Mouse (Mus musculus) gastrocnemius, postnatal 25 days (tissue): ENCODE results near the gene Hoxc10. TPM values are rescaled to one million over a fixed set of nuclear protein-coding genes. Genes with fewer than 3 reads are reported as not detected.

Source experiments
- DNase-seq: peaks from one replicate; pipeline ENCODE4 v3.0.0; 2022
- total RNA-seq, 2 experiments: library from RNA; stranded (reverse); gene quantifications; 1 replicate in 1 of 2; 2 replicates in 1 of 2; pipeline ENCODE4 v1.2.3; 2021

The Hoxc10 gene
- total RNA-seq, 2 experiments from 2014 or later, result 61.5 to 69.5 TPM

DNA sequence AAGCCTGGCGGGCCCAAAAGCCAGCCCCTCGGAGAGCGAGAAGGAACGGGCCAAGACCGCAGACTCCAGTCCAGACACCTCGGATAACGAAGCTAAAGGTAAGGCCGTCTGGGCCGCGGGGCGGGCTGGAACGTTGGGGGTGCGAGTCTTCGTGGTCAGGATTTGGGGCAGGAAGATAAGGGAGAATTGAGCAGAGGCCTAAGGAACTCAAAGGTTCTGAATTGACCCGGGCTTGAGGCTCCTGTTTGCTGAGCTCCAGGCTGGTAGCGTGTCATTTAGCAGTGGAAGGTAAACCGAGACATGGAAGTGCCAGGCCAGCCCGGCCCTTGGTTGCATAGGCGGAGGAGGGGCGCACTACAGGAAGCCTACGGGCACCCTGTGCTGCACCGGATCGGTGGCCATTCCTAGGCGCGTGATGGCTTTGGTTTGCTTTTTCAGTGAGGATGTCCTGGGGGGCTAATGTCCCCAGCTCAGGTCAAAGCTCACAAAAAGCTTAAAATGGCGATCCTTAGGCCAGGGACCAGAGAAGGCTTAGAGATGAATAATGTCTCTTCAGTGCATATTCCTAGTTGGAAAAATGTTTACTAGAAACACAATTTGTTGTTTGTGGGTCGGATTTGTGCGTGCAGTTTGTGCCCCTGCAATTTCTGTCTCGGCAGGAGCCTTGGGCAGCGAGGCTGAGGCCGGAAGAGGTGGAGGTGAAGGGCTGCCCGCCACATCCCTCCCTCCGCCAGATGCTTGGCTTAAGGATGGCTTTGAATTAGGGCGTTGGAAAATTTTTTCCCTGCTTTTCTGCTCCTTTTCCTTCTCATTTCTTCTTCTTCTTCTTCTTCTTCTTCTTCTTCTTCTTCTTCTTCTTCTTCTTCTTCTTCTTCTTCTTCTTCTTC is 1.2 kb downstream of the Hoxc10 start:
- no peak for DNase-seq

- DNase-seq, result no peak
These were observed 2.7 kb downstream of the Hoxc10 start for GRCm38 (mm10) chr15:102969296-102969695.

DNA sequence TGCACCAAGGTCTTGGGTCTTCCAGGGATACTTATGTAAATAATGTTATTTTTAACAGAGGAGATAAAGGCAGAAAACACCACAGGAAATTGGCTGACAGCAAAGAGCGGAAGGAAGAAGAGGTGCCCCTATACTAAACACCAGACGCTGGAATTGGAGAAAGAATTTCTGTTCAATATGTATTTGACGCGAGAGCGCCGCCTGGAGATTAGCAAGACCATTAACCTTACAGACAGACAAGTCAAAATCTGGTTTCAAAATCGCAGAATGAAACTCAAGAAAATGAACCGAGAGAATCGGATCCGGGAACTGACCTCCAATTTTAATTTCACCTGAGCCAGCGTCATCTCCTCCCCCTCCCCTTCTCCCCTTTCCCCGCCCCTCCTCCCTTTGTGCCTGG is 4.1 kb downstream of the Hoxc10 start:
- no peak for DNase-seq

GRCm38 (mm10) chr15:102972254-102972653 is 5.7 kb downstream of the Hoxc10 start:
- peak; percentile 4 for DNase-seq

GRCm38 (mm10) chr15:102972753-102973152 is 6.2 kb downstream of the Hoxc10 start:
- DNase-seq, result peak; percentile 14

- no peak for DNase-seq
These were observed 8.4 kb downstream of the Hoxc10 start for GRCm38 (mm10) chr15:102975034-102975433.

DNA sequence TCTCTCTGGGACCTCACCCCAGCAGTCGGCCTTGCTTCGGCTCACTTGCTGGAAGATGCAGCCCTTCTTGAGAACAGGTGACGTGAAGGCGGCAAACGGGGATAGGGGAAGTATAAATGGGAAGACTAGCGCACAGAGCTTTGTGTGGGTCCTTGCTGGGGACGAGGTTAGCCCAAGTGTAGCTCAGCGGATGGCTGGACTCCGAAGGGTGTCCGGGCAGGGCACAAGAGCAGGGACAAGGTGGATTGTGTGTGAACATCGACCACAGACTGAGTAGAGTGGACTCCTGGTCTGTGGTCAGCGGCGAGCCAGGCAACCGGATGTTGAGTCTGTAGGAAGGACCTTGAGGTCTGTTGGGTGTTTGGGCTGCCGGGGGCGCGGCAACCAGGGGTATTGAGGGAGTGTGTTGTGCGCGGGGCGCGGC is 9.1 kb downstream of the Hoxc10 start:
- no peak for DNase-seq

DNA sequence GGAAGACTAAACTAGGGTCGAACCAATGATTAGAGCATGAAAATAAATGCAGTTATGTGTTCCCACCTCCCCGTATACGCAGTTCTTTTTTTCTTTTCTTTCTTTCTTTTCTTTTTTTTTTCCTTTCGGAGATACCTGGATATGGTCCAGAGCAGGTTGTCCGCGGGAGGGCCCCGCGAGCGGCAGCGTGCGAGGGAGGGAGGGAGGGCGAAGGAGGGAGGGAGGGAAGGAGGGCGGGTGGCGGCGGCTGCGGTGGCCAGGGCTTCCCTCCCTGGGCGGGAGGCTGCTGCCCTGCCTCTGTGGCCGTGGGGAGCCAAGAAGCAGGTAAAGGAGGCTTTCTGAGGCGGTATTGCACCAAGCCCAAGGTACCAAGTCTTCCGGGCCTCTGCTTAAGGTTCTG is 9.6 kb downstream of the Hoxc10 start, which contains the start of gene Hoxc9:
TSS of gene Hoxc9 (plus strand) at position 269 of the 400 bp plus-strand sequence.
- peak; percentile 41 for DNase-seq

DNA sequence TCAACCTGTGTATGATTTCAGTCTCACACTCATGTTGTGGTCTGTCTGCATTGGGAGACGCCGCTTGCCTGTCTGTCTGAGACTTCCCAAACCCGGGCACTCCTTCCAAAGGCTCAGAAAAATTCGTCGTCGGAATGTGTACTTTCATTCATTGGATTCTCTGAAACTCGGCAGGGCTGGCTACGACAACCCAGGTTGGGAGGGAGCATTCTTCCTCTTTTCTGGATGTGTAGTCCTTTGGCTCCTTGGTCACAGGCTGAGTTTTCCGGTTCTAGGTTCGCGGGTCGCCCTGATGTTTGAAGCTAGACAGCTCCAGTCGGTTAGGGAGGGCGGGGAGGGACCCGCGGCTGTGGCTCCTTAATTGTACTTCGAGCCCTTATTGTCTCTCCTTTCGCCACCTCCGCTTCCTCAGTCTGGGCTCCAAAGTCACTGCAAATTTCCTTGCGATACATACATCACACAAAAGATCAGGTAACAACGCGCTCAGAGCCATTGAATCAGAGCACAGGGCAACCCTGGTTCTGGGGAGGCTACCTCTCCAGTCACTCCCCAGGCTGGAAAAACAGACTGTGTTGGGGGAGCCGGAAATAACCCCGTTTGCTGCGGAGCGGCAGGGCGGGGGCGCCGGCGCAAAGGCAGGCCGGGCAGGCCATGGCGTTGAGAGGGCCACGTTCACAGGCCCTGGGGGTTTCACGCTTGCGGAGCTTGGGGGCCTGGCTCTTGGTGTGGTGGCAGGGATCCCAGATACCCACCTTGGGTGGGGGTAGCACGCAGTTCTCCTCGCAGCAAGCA is 10.2 kb downstream of the Hoxc10 start:
- DNase-seq, result peak; percentile 44

DNA sequence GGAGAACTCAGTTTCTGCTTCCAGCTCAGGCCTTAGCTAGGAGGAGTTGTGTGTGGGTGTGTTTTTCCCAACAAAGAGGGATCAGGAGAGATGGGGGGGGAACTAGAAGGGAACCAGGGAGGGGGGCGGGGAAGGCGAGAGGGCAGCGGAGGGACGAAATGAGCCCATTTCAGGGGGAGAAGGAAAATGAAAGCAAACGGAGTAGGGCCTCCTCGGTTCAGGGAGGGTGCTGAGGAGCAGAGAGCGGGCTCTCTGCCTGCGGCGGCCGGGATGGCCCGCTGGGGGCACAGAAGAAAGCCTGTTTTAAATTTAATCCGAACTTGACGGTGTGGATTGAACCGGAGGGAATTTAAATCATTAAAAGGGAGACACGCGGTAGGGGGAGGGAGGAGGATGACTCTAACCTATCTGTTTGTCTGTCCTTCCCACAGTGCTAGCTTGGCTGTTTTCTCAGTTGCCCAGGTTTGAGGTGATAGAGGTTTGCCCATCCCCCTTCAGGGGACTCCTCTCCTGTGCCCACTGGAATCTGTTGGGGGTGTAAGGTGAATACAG is 10.9 kb downstream of the Hoxc10 start:
- DNase-seq, result no peak

DNA sequence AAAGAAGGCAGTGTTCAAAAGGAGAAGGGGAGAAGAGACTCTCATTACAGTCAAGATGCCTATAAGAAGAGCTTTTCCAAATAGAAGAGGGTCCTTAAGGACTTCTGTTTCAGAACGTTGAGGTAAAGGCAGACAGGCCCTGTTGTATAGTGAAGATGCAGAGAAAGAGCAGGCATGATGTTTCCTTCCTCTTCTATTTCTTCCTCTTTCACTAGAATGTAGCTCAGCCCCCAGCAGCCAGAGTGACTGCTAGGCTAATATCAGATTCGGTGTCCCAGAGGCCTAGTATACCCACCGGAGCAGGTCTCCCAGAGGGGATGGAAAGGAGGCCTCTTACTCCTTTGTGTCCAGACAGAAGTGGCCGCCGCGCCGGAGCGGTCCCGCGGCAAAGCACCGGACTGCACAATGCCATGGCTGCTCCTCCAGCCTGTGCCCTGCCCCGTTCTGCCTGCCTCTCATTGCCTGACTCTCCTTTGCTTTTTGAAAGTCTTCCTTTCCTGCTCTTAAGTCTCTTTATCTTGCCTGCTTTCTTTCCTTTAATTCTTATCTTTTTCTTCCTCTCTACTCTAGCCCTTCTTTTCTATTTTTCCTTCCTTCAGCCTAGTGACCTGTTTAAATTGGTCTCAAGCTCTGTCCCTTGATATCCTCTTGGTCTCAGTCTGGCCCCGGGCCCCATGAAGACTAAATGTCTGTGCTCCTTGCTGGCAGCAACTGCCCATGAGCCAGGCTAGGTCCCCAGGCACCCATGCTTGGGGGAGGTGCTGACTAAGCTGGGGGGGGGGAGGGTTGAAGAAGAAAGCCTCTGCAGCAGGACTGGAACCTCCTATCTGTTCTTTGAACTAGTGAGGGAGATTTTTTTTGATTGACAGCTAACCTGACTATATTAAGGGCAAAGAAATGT is 12.3 kb downstream of the Hoxc10 start:
- peak; percentile 4 for DNase-seq

- no peak for DNase-seq
These were observed 13.3 kb downstream of the Hoxc10 start for GRCm38 (mm10) chr15:102979936-102980335.

DNA sequence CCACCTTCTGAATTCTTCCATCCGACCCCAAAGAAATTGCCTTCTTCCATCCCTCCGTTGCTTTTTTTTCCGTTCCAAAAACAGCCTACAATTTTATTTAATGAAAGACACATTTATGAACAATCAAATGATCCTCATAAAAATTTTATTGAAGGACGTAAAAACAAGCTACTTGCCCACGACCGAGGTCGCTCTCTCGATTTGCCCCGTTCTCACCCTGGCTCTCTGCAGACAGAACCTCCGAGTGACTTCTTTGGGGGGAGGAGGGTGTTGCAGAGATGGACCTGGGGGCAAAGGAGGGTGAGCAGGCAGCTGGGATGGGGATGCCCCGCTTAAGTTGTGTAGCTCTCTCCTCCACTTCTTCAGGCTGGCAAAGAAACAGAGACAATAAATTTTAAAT is 13.8 kb downstream of the Hoxc10 start:
- DNase-seq, result no peak

DNA sequence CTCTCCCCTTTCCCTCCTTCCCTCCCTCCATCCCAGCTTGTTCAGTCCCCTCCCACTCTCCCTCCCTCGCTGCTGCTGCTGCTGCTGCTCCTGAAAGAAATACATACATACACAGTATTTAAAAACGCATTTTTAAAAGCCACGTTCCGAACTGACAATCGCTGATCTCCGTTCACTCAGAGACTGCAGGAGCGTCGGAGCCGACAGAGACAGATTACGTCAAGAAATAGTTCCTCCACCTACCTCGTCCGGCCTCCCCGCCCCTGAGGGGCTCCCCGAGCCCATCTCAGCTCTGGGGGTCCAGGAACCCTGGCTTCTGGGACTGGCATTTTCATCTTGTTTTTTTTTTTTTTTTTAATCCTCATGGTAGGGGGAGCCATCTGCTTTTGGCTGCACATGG is 14.3 kb downstream of the Hoxc10 start:
- DNase-seq, result no peak

DNA sequence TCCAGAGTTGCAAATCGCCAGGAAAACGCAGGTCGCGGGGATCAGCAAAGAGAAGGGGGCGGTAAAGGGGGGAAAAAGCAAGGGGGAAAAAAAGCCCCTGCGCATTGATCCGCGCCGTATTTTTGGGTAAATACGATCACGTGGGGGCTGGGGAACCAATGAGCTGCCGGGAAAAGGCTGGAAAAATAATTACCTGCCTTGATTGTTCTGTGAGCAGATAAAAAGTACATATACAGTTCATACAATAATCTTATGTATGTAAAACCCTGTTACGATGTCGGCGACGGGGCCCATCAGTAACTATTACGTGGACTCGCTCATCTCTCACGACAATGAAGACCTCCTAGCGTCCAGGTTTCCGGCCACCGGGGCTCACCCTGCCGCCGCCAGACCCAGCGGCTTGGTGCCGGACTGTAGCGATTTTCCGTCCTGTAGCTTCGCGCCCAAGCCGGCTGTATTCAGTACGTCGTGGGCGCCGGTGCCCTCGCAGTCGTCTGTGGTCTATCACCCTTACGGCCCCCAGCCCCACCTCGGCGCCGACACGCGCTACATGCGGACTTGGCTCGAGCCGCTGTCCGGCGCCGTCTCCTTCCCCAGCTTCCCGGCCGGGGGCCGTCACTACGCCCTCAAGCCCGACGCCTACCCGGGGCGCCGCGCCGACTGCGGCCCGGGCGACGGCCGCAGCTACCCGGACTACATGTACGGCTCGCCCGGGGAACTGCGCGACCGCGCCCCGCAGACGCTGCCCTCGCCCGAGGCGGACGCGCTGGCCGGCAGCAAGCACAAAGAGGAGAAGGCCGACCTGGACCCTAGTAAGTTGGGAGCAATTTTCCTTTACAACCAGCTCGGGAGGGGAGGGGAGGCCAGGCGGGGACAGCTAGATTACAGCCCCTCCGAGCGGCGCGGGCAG is 15.0 kb downstream of the Hoxc10 start:
- DNase-seq, result peak; percentile 64

GRCm38 (mm10) chr15:102983716-102984115 is 17.1 kb downstream of the Hoxc10 start:
- DNase-seq, result no peak

DNA sequence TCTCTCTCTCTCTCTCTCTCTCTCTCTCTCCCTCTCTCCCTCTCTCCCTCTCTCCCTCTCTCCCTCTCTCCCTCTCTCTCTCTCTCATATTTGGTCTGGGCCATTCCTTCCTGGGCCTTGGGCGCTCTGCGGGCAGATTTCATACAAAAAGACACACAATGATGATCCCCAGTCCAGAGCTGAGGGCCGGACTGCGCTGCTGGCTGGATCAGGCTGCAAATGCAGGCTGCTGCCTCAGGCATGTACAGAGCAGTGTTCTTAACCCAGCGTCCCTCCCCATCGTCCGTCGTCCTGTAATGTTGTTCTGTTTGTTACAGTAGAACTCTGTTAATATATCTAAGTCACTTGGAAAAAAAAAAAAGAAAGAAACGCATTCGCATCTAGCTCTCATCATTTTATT is 17.9 kb downstream of the Hoxc10 start:
- no peak for DNase-seq

DNA sequence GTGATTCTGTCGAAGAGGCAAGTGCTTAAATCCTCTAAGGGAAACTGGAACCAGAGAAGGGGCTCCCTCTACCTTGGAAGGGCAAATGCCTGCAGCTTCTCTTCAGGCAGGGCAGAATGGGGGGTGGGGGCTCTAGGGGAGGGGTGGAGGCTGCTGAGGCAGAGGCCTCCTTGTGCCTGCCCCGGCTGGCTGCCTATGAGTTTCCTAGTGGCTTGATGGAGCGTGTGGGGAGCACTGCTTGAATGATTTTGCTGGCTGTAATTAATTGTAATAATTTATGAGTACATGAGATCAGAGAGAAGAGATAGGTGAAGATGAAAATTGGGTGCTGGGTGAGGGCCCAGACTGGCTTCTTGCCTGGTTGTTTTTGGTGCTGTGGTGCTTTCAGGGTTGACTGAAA is 18.3 kb downstream of the Hoxc10 start:
- no peak for DNase-seq

GRCm38 (mm10) chr15:102987124-102987833 is 20.7 kb downstream of the Hoxc10 start:
- peak; percentile 86 for DNase-seq

- DNase-seq, result no peak
These were observed 21.5 kb downstream of the Hoxc10 start for GRCm38 (mm10) chr15:102988078-102988477.
